Mouse (Mus musculus): ENCODE data around the gene Gng8. TPM values are rescaled to one million over a fixed set of nuclear protein-coding genes. Genes with fewer than 3 reads are reported as not detected.

Gene Gng8
- polyA plus RNA-seq, 1 experiment from 2014 or later: 8.2 TPM

GRCm38 (mm10) chr7:16920150-16920579 lies 28.6 kb downstream of the Gng8 start:
- Histone ChIP-seq H3K9me3 (no peaks in the 10 kb centered on the region), H3K4me1 (replicated peaks) (peaks cover 67% of the 10 kb centered on the region), H3K36me3 (peaks cover 56% of the 10 kb centered on the region), H3K27me3 (no peaks in the 10 kb centered on the region), H3K4me2 (peak overlapping the region; percentile 82), H3K27ac (peak overlapping the region; percentile 50; the same call in 1 of the 2 replicates), H3K9ac (peak overlapping the region; percentile 70), H3K4me3 (peak overlapping the region; percentile 21)
- WGBS: 78% methylated on average over 7 of the region's 7 CpGs
- no peak for ATAC-seq (ENCODE audit: low FRiP score)

- H3K27me3 ChIP-seq: no peaks in the 10 kb centered on the region
- peaks cover 47% of the 10 kb centered on the region for H3K36me3 ChIP-seq
- peak overlapping the region; percentile 82 for H3K4me2 ChIP-seq
- peak overlapping the region; percentile 99 for H3K9ac ChIP-seq
- H3K9me3 ChIP-seq: no peaks in the 10 kb centered on the region
- peaks cover 67% of the 10 kb centered on the region for H3K4me1 ChIP-seq (replicated peaks)
- no peak for ATAC-seq (ENCODE audit: low FRiP score)
- H3K4me3 ChIP-seq: peak overlapping the region; percentile 94
- peak overlapping the region; percentile 99 for H3K27ac ChIP-seq
- WGBS: 37% methylated on average over 21 of the region's 21 CpGs
These were observed 29.5 kb downstream of the Gng8 start for GRCm38 (mm10) chr7:16920818-16921791.

- no peaks in the 10 kb centered on the region for H3K9me3 ChIP-seq
- no peaks in the 10 kb centered on the region for H3K27me3 ChIP-seq
- ATAC-seq (ENCODE audit: low FRiP score): no peak
- peak overlapping the region; percentile 82 for H3K4me2 ChIP-seq
- H3K4me3 ChIP-seq: peak overlapping the region; percentile 94
- peak overlapping the region; percentile 99 for H3K27ac ChIP-seq
- H3K4me1 ChIP-seq (replicated peaks): peaks cover 61% of the 10 kb centered on the region
- WGBS: 29% methylated on average over 6 of the region's 6 CpGs
- peaks cover 39% of the 10 kb centered on the region for H3K36me3 ChIP-seq
- peak overlapping the region; percentile 99 for H3K9ac ChIP-seq
These were observed 30.3 kb downstream of the Gng8 start for GRCm38 (mm10) chr7:16921881-16922335.

GRCm38 (mm10) chr7:16922360-16922973 lies 30.9 kb downstream of the Gng8 start:
- WGBS: 31% methylated on average over 10 of the region's 10 CpGs
- ATAC-seq (ENCODE audit: low FRiP score): no peak
- peaks cover 56% of the 10 kb centered on the region for H3K4me1 ChIP-seq (replicated peaks)

GRCm38 (mm10) chr7:16923283-16924036 lies 31.9 kb downstream of the Gng8 start:
- Histone ChIP-seq H3K4me3 (peak overlapping the region; percentile 94), H3K9ac (peak overlapping the region; percentile 99), H3K4me2 (peak overlapping the region; percentile 82), H3K4me1 (replicated peaks) (peaks cover 46% of the 10 kb centered on the region), H3K9me3 (no peaks in the 10 kb centered on the region), H3K27me3 (no peaks in the 10 kb centered on the region), H3K27ac (peak overlapping the region; percentile 99), H3K36me3 (peaks cover 24% of the 10 kb centered on the region)
- WGBS: under 1% methylated on average over 53 of the region's 57 CpGs
- peak; percentile 30 for ATAC-seq (ENCODE audit: low FRiP score)

More at GRCm38 (mm10) chr7:16922360-16922973, 30.9 kb downstream of the Gng8 start:
- Histone ChIP-seq H3K36me3 (peaks cover 33% of the 10 kb centered on the region), H3K4me3 (peak overlapping the region; percentile 94), H3K9ac (peak overlapping the region; percentile 99), H3K4me2 (peak overlapping the region; percentile 82), H3K9me3 (no peaks in the 10 kb centered on the region), H3K27me3 (no peaks in the 10 kb centered on the region), H3K27ac (peak overlapping the region; percentile 99)

- peak within 1 kb of the TSS; percentile 82 for H3K4me2 ChIP-seq
- no peaks in the 10 kb centered on the region for H3K9me3 ChIP-seq
- peaks cover 38% of the 10 kb centered on the region for H3K4me1 ChIP-seq (replicated peaks)
- 2% methylated on average over 63 of the region's 64 CpGs for WGBS
- peak within 1 kb of the TSS; percentile 99 for H3K9ac ChIP-seq
- peak within 1 kb of the TSS; percentile 99 for H3K27ac ChIP-seq
- peak; percentile 93 for ATAC-seq (ENCODE audit: low FRiP score)
- peaks cover 16% of the 10 kb centered on the region for H3K36me3 ChIP-seq
- peak within 1 kb of the TSS; percentile 94 for H3K4me3 ChIP-seq
- H3K27me3 ChIP-seq: no peaks in the 10 kb centered on the region
These were observed 32.6 kb downstream of the Gng8 start, which contains the start of gene Calm3 for GRCm38 (mm10) chr7:16924037-16924834. Calm3 (minus strand) TSS chr7:16924114.

GRCm38 (mm10) chr7:16928341-16928740 lies 36.8 kb downstream of the Gng8 start:
- Histone ChIP-seq H3K9me3 (no peaks in the 10 kb centered on the region), H3K27ac (no peak overlapping the region), H3K4me2 (no peak overlapping the region), H3K4me3 (no peak overlapping the region), H3K4me1 (replicated peaks) (peaks cover 19% of the 10 kb centered on the region), H3K36me3 (no peaks in the 10 kb centered on the region), H3K27me3 (no peaks in the 10 kb centered on the region), H3K9ac (no peak overlapping the region)
- ATAC-seq (ENCODE audit: low FRiP score): no peak
- WGBS: 46% methylated on average over 2 of the region's 2 CpGs

GRCm38 (mm10) chr7:16930850-16931249 lies 39.3 kb downstream of the Gng8 start:
- no peaks in the 10 kb centered on the region for H3K9me3 ChIP-seq
- whole genome bisulfite sequencing: 3% methylated on average over 1 of the region's 1 CpGs

GRCm38 (mm10) chr7:16931968-16932627 lies 40.5 kb downstream of the Gng8 start:
- Histone ChIP-seq H3K27me3 (no peaks in the 10 kb centered on the region), H3K9me3 (no peaks in the 10 kb centered on the region), H3K27ac (peak overlapping the region; percentile 85), H3K9ac (no peak overlapping the region), H3K4me3 (no peak overlapping the region), H3K4me2 (no peak overlapping the region), H3K36me3 (no peaks in the 10 kb centered on the region), H3K4me1 (replicated peaks) (peaks cover 24% of the 10 kb centered on the region)
- peak; percentile 39 for ATAC-seq (ENCODE audit: low FRiP score)
- 19% methylated on average over 14 of the region's 14 CpGs for WGBS

More at GRCm38 (mm10) chr7:16930850-16931249, 39.3 kb downstream of the Gng8 start:
- Histone ChIP-seq H3K4me1 (replicated peaks) (peaks cover 24% of the 10 kb centered on the region), H3K27ac (0 out of 2 replicates have a peak overlapping the region, but pooled peaks have one; percentile 8), H3K4me3 (no peak overlapping the region), H3K27me3 (no peaks in the 10 kb centered on the region), H3K36me3 (no peaks in the 10 kb centered on the region), H3K4me2 (no peak overlapping the region), H3K9ac (no peak overlapping the region)
- no peak for ATAC-seq (ENCODE audit: low FRiP score)

GRCm38 (mm10) chr7:16932704-16933577 lies 41.4 kb downstream of the Gng8 start:
- H3K27me3 ChIP-seq: no peaks in the 10 kb centered on the region
- peak overlapping the region; percentile 85 for H3K27ac ChIP-seq
- peak; percentile 61 for ATAC-seq (ENCODE audit: low FRiP score)
- no peaks in the 10 kb centered on the region for H3K36me3 ChIP-seq
- peak overlapping the region; percentile 20; the same call in 1 of the 2 replicates for H3K4me2 ChIP-seq
- H3K9me3 ChIP-seq: no peaks in the 10 kb centered on the region
- H3K9ac ChIP-seq: no peak overlapping the region
- WGBS: 31% methylated on average over 14 of the region's 14 CpGs
- peaks cover 26% of the 10 kb centered on the region for H3K4me1 ChIP-seq (replicated peaks)
- H3K4me3 ChIP-seq: no peak overlapping the region
